ENCODE assay signal across 37 mouse cellular contexts in genomic region chr19:36724970-36725369, GRCm38 (mm10). TPM values are rescaled to one million over a fixed set of nuclear protein-coding genes. Genes with fewer than 3 reads are reported as not detected.
"Had no signal": no experiment of that assay in that cellular context is flagged by ENCODE, and none has a peak within 500 bp of the region (broad histone marks: within the 10 kb centered on the region; RNA-seq: fewer than 3 reads in every experiment).

No protein-coding gene starts in this region.

- DNase-seq: heart, adult 2 months; heart, postnatal 10 days; heart, postnatal 14 days; heart, postnatal 36 days; heart, postnatal 4 days; kidney, adult 11 months; kidney, adult 18-20 months; kidney, adult 2 months; kidney, adult 8-10 months; kidney, adult 9 months; kidney, postnatal 10 days; kidney, postnatal 14 days; kidney, postnatal 25 days; kidney, postnatal 36 days; kidney, postnatal 4 days; layer of hippocampus, adult 9-11 months; layer of hippocampus, postnatal 36 days had no signal

- ATAC-seq: hindbrain, embryonic 16.5 days; hindbrain, postnatal 0 days; inflammation-experienced regulatory T-cells, adult 6 months; intestine, embryonic 15.5 days; intestine, embryonic 16.5 days; intestine, postnatal 0 days had no signal

- H3K9ac ChIP-seq: heart, embryonic 12.5 days; heart, embryonic 13.5 days; heart, embryonic 15.5 days; hindbrain, embryonic 12.5 days; hindbrain, embryonic 13.5 days; hindbrain, embryonic 14.5 days; hindbrain, embryonic 15.5 days; intestine, embryonic 15.5 days; kidney, embryonic 15.5 days had no signal

- H3K4me2 ChIP-seq: heart, embryonic 11.5 days; heart, embryonic 12.5 days; heart, embryonic 13.5 days; heart, embryonic 15.5 days; hindbrain, embryonic 12.5 days; hindbrain, embryonic 13.5 days; hindbrain, embryonic 14.5 days; hindbrain, embryonic 15.5 days; intestine, embryonic 15.5 days; kidney, embryonic 15.5 days had no signal

- H3K27ac ChIP-seq: heart, adult 2 months; heart, embryonic 10.5 days; heart, embryonic 13.5 days; heart, embryonic 15.5 days; hindbrain, embryonic 10.5 days; hindbrain, embryonic 12.5 days; hindbrain, embryonic 13.5 days; hindbrain, embryonic 14.5 days; hindbrain, embryonic 15.5 days; hindbrain, postnatal 0 days; intestine, embryonic 15.5 days; kidney, embryonic 15.5 days; kidney, postnatal 0 days; layer of hippocampus, adult 2 months had no signal

- H3K36me3 ChIP-seq: heart, embryonic 10.5 days; heart, embryonic 12.5 days; heart, embryonic 13.5 days; heart, embryonic 15.5 days; hindbrain, embryonic 10.5 days; hindbrain, embryonic 12.5 days; hindbrain, embryonic 13.5 days; hindbrain, embryonic 15.5 days; intestine, embryonic 15.5 days; kidney, embryonic 15.5 days had no signal

- H3K27me3 ChIP-seq: heart, embryonic 12.5 days; heart, embryonic 13.5 days; heart, embryonic 15.5 days; hindbrain, embryonic 12.5 days; hindbrain, embryonic 13.5 days; hindbrain, embryonic 15.5 days; intestine, embryonic 15.5 days; kidney, embryonic 15.5 days had no signal

- H3K4me1 ChIP-seq: heart, embryonic 12.5 days; heart, embryonic 13.5 days; heart, embryonic 15.5 days; hindbrain, embryonic 10.5 days; hindbrain, embryonic 12.5 days; hindbrain, embryonic 13.5 days; hindbrain, embryonic 15.5 days; intestine, embryonic 15.5 days; kidney, embryonic 15.5 days had no signal

- H3K9me3 ChIP-seq: heart, embryonic 10.5 days; heart, embryonic 12.5 days; heart, embryonic 13.5 days; heart, embryonic 15.5 days; hindbrain, embryonic 10.5 days; hindbrain, embryonic 12.5 days; hindbrain, embryonic 13.5 days; hindbrain, embryonic 15.5 days; intestine, embryonic 15.5 days; kidney, embryonic 15.5 days had no signal

- H3K4me3 ChIP-seq: heart, adult 2 months; heart, embryonic 10.5 days; heart, embryonic 12.5 days; heart, embryonic 13.5 days; heart, embryonic 15.5 days; hindbrain, embryonic 10.5 days; hindbrain, embryonic 12.5 days; hindbrain, embryonic 13.5 days; hindbrain, embryonic 15.5 days; intestine, embryonic 15.5 days; kidney, embryonic 15.5 days; layer of hippocampus, adult 2 months had no signal

RNA-seq across cellular contexts. Expression of gene Ppp1r3c, which starts 11.5 kb away (rescaled TPM):
- total RNA-seq: hematopoietic stem cell, adult 5-6 weeks had no signal
- polyA plus RNA-seq: inflammation-experienced regulatory T-cells, adult 6 months had no signal
